Mouse (Mus musculus): ENCODE measurements around the gene Elf5. TPM values are rescaled to one million over a fixed set of nuclear protein-coding genes. Genes with fewer than 3 reads are reported as not detected.

Elf5 gene
- polyA plus RNA-seq, 1 experiment from 2014 or later, result 0.11 TPM

DNA sequence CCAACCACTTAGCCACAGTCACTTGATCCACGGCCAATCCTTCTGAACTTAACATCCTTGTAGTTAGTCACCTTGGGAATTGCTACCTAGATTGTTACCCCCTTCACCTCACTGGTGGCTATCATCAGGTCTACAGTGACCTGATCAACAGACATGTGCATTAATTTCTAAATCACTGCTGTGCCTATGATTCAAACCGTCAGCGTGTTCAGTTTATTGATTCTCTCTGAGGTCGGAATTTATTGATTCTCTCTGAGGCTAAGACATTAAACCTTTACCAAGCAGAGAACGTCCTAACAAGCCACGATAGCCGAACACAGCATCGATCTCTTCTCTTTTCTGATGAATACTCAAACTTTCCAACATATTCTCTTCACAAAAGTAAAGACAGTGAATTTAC is 38.8 kb downstream of the Elf5 start:
- ATAC-seq (ENCODE audit: insufficient number of reproducible peaks, insufficient read depth, low FRiP score, low read depth), result no peak
- Histone ChIP-seq H3K27me3 (ENCODE audit: control insufficient read depth, insufficient read depth, low read length) (no peaks in the 10 kb centered on the region), H3K4me3 (ENCODE audit: control insufficient read depth in 1 of 2, insufficient read depth in 1 of 2, low read depth in 1 of 2, low read length in 2 of 2) (no peak overlapping the region), H3K9ac (ENCODE audit: low read length) (no peak overlapping the region), H3K4me1 (ENCODE audit: control insufficient read depth in 2 of 2, insufficient read depth in 2 of 2, low read length in 2 of 2) (peaks cover 2 to 4% of the 10 kb centered on the region in 2 experiments; a peak in 2 of 4 replicates), H3K27ac (replicated peaks in 1 of 2; ENCODE audit: control insufficient read depth in 1 of 2, insufficient read depth in 1 of 2, low read depth in 2 of 2, low read length in 2 of 2) (no peak overlapping the region), H3K9me3 (ENCODE audit: control insufficient read depth, low read length) (no peaks in the 10 kb centered on the region), H3K36me3 (ENCODE audit: control insufficient read depth, insufficient read depth, low read length) (peaks cover 28% of the 10 kb centered on the region), H3K4me2 (ENCODE audit: low read length) (no peak overlapping the region)
- WGBS, result 88% methylated on average over 8 of the region's 8 CpGs

DNA sequence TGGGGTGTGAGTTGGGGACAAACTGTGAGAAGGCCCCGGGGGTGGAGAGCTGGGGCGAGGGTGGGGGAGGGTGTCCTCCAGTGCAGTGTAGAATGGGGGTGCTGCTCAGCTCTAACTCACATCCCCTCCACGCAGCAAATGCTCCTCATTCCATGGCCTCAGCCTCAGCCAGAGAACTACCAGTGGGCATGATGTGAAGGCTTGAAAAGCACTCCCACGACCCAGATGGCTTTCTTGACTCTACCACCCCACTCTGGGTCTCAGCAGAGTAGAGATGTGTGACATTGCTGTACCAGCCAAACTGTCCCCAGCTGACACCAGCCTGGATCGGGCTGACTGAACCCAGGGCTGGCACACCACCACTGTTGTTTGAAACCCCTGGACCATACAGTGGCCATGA is 41.1 kb downstream of the Elf5 start:
- WGBS, result 84% methylated on average over 5 of the region's 5 CpGs
- no peak overlapping the region for H3K27ac ChIP-seq (replicated peaks in 1 of 2; ENCODE audit: control insufficient read depth in 1 of 2, insufficient read depth in 1 of 2, low read depth in 2 of 2, low read length in 2 of 2)
- H3K4me3 ChIP-seq (ENCODE audit: control insufficient read depth in 1 of 2, insufficient read depth in 1 of 2, low read depth in 1 of 2, low read length in 2 of 2), result no peak overlapping the region
- peaks cover 2 to 4% of the 10 kb centered on the region in 2 experiments; a peak in 2 of 4 replicates for H3K4me1 ChIP-seq (ENCODE audit: control insufficient read depth in 2 of 2, insufficient read depth in 2 of 2, low read length in 2 of 2)
- no peaks in the 10 kb centered on the region for H3K27me3 ChIP-seq (ENCODE audit: control insufficient read depth, insufficient read depth, low read length)
- peaks cover 46% of the 10 kb centered on the region for H3K36me3 ChIP-seq (ENCODE audit: control insufficient read depth, insufficient read depth, low read length)
- H3K9me3 ChIP-seq (ENCODE audit: control insufficient read depth, low read length), result no peaks in the 10 kb centered on the region
- H3K4me2 ChIP-seq (ENCODE audit: low read length), result no peak overlapping the region
- no peak for ATAC-seq (ENCODE audit: insufficient number of reproducible peaks, insufficient read depth, low FRiP score, low read depth)
- no peak overlapping the region for H3K9ac ChIP-seq (ENCODE audit: low read length)

DNA sequence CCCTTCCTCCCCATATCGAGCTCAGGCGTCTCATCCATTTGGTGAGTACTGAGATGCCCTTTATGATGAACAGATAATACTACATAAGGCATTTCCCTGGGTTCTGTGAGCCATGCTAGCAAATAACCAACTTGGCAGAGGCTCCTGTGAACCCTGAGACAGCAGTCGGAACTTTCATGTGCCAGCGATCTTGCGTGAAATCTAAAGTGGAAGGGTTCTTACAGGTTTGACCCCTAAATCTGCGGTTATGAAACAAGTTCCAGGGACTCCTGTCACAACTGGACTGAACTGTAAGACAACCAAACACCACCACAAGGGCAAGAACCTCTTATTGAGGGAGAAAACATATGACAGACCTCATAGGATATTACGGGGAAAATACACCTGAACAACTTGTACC is 44.3 kb downstream of the Elf5 start:
- Histone ChIP-seq H3K4me2 (ENCODE audit: low read length) (no peak overlapping the region), H3K36me3 (ENCODE audit: control insufficient read depth, insufficient read depth, low read length) (peaks cover 78% of the 10 kb centered on the region), H3K27me3 (ENCODE audit: control insufficient read depth, insufficient read depth, low read length) (no peaks in the 10 kb centered on the region), H3K9ac (ENCODE audit: low read length) (no peak overlapping the region), H3K9me3 (ENCODE audit: control insufficient read depth, low read length) (no peaks in the 10 kb centered on the region), H3K4me3 (ENCODE audit: control insufficient read depth in 1 of 2, insufficient read depth in 1 of 2, low read depth in 1 of 2, low read length in 2 of 2) (no peak overlapping the region), H3K27ac (replicated peaks in 1 of 2; ENCODE audit: control insufficient read depth in 1 of 2, insufficient read depth in 1 of 2, low read depth in 2 of 2, low read length in 2 of 2) (no peak overlapping the region), H3K4me1 (ENCODE audit: control insufficient read depth in 2 of 2, insufficient read depth in 2 of 2, low read length in 2 of 2) (no peaks in the 10 kb centered on the region)
- ATAC-seq (ENCODE audit: insufficient number of reproducible peaks, insufficient read depth, low FRiP score, low read depth), result no peak
- 93% methylated on average over 7 of the region's 7 CpGs for WGBS

DNA sequence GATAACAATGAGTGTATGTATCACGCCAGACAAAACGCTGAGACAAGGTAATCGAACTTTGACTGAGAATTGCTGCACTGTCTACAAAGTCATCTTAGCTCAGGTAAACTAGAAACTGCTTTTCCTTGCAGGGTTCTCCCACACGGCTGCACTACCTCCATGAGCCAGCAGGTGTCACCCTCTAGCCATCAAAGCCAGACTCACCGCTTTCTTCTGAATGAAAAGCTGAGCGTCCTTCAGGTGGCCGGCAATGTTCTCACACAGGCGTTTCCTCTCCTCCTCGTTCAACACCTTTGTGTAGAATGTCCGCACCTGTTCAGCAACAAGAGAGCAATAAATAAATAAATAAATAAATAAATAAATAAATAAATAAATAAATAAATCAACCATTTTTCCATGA is 45.2 kb downstream of the Elf5 start:
- WGBS, result 17% methylated on average over 10 of the region's 10 CpGs
- ATAC-seq (ENCODE audit: insufficient number of reproducible peaks, insufficient read depth, low FRiP score, low read depth), result no peak

DNA sequence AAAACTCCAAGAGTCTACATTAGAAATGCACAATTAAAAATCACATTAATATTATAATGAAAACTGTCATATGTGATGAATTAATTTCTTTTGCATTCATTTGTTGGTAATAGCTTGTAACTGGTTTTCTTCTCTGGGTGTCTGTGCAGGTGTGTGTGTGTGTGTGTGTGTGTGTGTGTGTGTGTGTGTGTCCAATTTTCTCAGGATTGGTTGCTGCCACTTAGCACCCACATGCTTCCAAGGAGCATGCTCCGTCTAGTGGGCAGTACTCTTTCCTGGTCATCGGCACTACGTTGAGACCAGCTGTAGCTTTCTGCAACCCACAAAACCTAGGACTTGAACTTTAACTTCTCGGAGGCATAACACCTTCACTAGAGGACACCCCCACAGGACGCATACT is 45.6 kb downstream of the Elf5 start:
- H3K9ac ChIP-seq (ENCODE audit: low read length), result no peak overlapping the region
- H3K27ac ChIP-seq (replicated peaks in 1 of 2; ENCODE audit: control insufficient read depth in 1 of 2, insufficient read depth in 1 of 2, low read depth in 2 of 2, low read length in 2 of 2), result no peak overlapping the region
- H3K4me2 ChIP-seq (ENCODE audit: low read length), result no peak overlapping the region
- H3K9me3 ChIP-seq (ENCODE audit: control insufficient read depth, low read length), result no peaks in the 10 kb centered on the region
- ATAC-seq (ENCODE audit: insufficient number of reproducible peaks, insufficient read depth, low FRiP score, low read depth), result no peak
- H3K4me1 ChIP-seq (ENCODE audit: control insufficient read depth in 2 of 2, insufficient read depth in 2 of 2, low read length in 2 of 2), result no peaks in the 10 kb centered on the region
- peaks cover 84% of the 10 kb centered on the region for H3K36me3 ChIP-seq (ENCODE audit: control insufficient read depth, insufficient read depth, low read length)
- WGBS, result 93% methylated on average over 5 of the region's 5 CpGs
- no peaks in the 10 kb centered on the region for H3K27me3 ChIP-seq (ENCODE audit: control insufficient read depth, insufficient read depth, low read length)
- no peak overlapping the region for H3K4me3 ChIP-seq (ENCODE audit: control insufficient read depth in 1 of 2, insufficient read depth in 1 of 2, low read depth in 1 of 2, low read length in 2 of 2)

More for the DNA sequence above, 45.2 kb downstream of the Elf5 start:
- Histone ChIP-seq H3K4me3 (ENCODE audit: control insufficient read depth in 1 of 2, insufficient read depth in 1 of 2, low read depth in 1 of 2, low read length in 2 of 2) (no peak overlapping the region), H3K4me2 (ENCODE audit: low read length) (no peak overlapping the region), H3K27ac (replicated peaks in 1 of 2; ENCODE audit: control insufficient read depth in 1 of 2, insufficient read depth in 1 of 2, low read depth in 2 of 2, low read length in 2 of 2) (no peak overlapping the region), H3K9me3 (ENCODE audit: control insufficient read depth, low read length) (no peaks in the 10 kb centered on the region), H3K36me3 (ENCODE audit: control insufficient read depth, insufficient read depth, low read length) (peaks cover 80% of the 10 kb centered on the region), H3K9ac (ENCODE audit: low read length) (no peak overlapping the region), H3K27me3 (ENCODE audit: control insufficient read depth, insufficient read depth, low read length) (no peaks in the 10 kb centered on the region), H3K4me1 (ENCODE audit: control insufficient read depth in 2 of 2, insufficient read depth in 2 of 2, low read length in 2 of 2) (no peaks in the 10 kb centered on the region)

DNA sequence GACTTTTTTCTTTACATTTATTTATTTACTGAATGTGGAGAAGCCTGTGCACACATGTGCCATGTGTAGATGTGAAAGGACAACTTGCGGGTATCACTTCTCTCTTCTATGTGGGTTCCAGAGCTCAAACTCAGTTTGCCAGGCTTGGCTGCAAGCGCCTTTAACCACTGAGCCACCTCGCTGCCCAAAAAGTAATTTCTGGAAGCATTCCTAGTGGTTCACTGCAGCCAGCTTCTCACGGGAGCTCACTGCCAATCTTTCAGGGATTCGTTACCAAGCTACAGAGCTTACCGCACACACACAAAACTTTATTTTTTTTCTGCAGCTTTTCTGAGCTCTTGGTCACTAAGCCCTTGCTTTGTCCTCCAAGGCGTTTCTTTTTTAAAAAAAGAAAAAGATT is 46.1 kb downstream of the Elf5 start:
- peaks cover 88% of the 10 kb centered on the region for H3K36me3 ChIP-seq (ENCODE audit: control insufficient read depth, insufficient read depth, low read length)
- H3K9me3 ChIP-seq (ENCODE audit: control insufficient read depth, low read length), result no peaks in the 10 kb centered on the region
- H3K4me2 ChIP-seq (ENCODE audit: low read length), result no peak overlapping the region
- no peaks in the 10 kb centered on the region for H3K27me3 ChIP-seq (ENCODE audit: control insufficient read depth, insufficient read depth, low read length)
- 87% methylated on average over 7 of the region's 7 CpGs for WGBS
- H3K4me1 ChIP-seq (ENCODE audit: control insufficient read depth in 2 of 2, insufficient read depth in 2 of 2, low read length in 2 of 2), result no peaks in the 10 kb centered on the region
- H3K9ac ChIP-seq (ENCODE audit: low read length), result no peak overlapping the region
- no peak for ATAC-seq (ENCODE audit: insufficient number of reproducible peaks, insufficient read depth, low FRiP score, low read depth)
- no peak overlapping the region for H3K27ac ChIP-seq (replicated peaks in 1 of 2; ENCODE audit: control insufficient read depth in 1 of 2, insufficient read depth in 1 of 2, low read depth in 2 of 2, low read length in 2 of 2)
- H3K4me3 ChIP-seq (ENCODE audit: control insufficient read depth in 1 of 2, insufficient read depth in 1 of 2, low read depth in 1 of 2, low read length in 2 of 2), result no peak overlapping the region

DNA sequence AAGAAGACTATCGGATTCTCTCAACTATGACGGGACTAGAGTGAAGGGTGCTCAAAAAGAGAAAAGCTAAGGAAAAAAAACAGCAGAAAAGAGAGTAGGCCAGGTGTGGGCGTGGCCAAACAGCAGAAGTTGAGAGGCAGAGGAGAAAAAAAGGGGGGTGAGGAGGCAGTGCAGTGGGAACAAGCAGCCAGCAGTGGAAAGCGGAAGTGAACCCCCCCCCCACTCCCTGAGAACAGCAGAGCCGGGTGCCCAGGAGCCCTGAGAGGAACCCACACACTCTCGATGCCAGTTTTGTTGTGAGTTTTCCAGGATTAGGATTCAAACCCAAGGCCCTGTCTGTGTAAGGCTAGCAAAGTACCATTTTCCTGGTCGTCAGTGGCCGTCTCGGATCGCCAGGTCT is 47.6 kb downstream of the Elf5 start:
- WGBS, result 92% methylated on average over 10 of the region's 10 CpGs
- Histone ChIP-seq H3K9ac (ENCODE audit: low read length) (no peak overlapping the region), H3K4me3 (ENCODE audit: control insufficient read depth in 1 of 2, insufficient read depth in 1 of 2, low read depth in 1 of 2, low read length in 2 of 2) (no peak overlapping the region), H3K36me3 (ENCODE audit: control insufficient read depth, insufficient read depth, low read length) (peaks cover 88% of the 10 kb centered on the region), H3K4me1 (ENCODE audit: control insufficient read depth in 2 of 2, insufficient read depth in 2 of 2, low read length in 2 of 2) (no peaks in the 10 kb centered on the region), H3K9me3 (ENCODE audit: control insufficient read depth, low read length) (no peaks in the 10 kb centered on the region), H3K27ac (replicated peaks in 1 of 2; ENCODE audit: control insufficient read depth in 1 of 2, insufficient read depth in 1 of 2, low read depth in 2 of 2, low read length in 2 of 2) (no peak overlapping the region), H3K4me2 (ENCODE audit: low read length) (no peak overlapping the region), H3K27me3 (ENCODE audit: control insufficient read depth, insufficient read depth, low read length) (no peaks in the 10 kb centered on the region)
- no peak for ATAC-seq (ENCODE audit: insufficient number of reproducible peaks, insufficient read depth, low FRiP score, low read depth)

DNA sequence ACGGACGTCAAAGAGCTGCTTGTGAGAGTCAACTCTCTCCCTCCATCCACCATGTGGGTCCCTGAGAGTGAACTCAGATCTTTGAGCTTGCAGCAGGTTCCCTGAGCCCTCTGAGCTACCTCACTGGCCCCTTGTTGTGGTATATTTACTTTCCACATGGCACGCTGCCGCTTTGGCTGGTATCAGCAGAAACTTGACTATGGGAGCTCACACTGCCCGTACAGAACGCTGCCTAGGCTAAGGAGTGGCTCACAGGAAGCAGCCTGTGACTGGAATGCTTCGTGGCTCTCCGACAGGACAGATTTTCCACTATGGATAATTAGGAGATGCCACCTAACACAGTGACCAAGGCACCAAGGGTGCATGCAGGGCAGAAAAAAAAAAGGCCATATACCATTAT is 49.7 kb downstream of the Elf5 start:
- Histone ChIP-seq H3K9me3 (ENCODE audit: control insufficient read depth, low read length) (no peaks in the 10 kb centered on the region), H3K36me3 (ENCODE audit: control insufficient read depth, insufficient read depth, low read length) (peaks cover 86% of the 10 kb centered on the region), H3K27me3 (ENCODE audit: control insufficient read depth, insufficient read depth, low read length) (no peaks in the 10 kb centered on the region), H3K4me1 (ENCODE audit: control insufficient read depth in 2 of 2, insufficient read depth in 2 of 2, low read length in 2 of 2) (no peaks in the 10 kb centered on the region), H3K27ac (replicated peaks in 1 of 2; ENCODE audit: control insufficient read depth in 1 of 2, insufficient read depth in 1 of 2, low read depth in 2 of 2, low read length in 2 of 2) (no peak overlapping the region), H3K4me2 (ENCODE audit: low read length) (no peak overlapping the region), H3K9ac (ENCODE audit: low read length) (no peak overlapping the region), H3K4me3 (ENCODE audit: control insufficient read depth in 1 of 2, insufficient read depth in 1 of 2, low read depth in 1 of 2, low read length in 2 of 2) (no peak overlapping the region)
- no peak for ATAC-seq (ENCODE audit: insufficient number of reproducible peaks, insufficient read depth, low FRiP score, low read depth)
- WGBS, result 64% methylated on average over 8 of the region's 8 CpGs
